Mouse (Mus musculus): Measurements from ENCODE around the gene Gm20441. TPM values are rescaled to one million over a fixed set of nuclear protein-coding genes. Genes with fewer than 3 reads are reported as not detected.

Gene Gm20441
- polyA plus RNA-seq, 1 experiment, result not detected

GRCm38 (mm10) chr10:75764519-75765473, 16.0 kb downstream of the Gm20441 start:
- Histone ChIP-seq H3K27ac (replicated peaks; ENCODE audit: low read depth, low read length) (peak overlapping the region; percentile 40; the same call in 1 of the 2 replicates), H3K4me3 (ENCODE audit: insufficient read depth, low read depth, low read length) (peak overlapping the region; percentile 98), H3K4me1 (ENCODE audit: control insufficient read depth, insufficient read depth, insufficient read length, low read length) (peaks cover 2% of the 10 kb centered on the region; the same call in 1 of the 2 replicates)

GRCm38 (mm10) chr10:75763682-75764518, 16.9 kb downstream of the Gm20441 start, which contains the start of gene Cabin1:
Cabin1 (minus strand) TSS chr10:75764341.
- Histone ChIP-seq H3K4me1 (ENCODE audit: control insufficient read depth, insufficient read depth, insufficient read length, low read length) (peaks cover 2% of the 10 kb centered on the region; the same call in 1 of the 2 replicates), H3K27ac (replicated peaks; ENCODE audit: low read depth, low read length) (peak within 1 kb of the TSS; percentile 50; the same call in 1 of the 2 replicates), H3K4me3 (ENCODE audit: insufficient read depth, low read depth, low read length) (peak within 1 kb of the TSS; percentile 98)

DNA sequence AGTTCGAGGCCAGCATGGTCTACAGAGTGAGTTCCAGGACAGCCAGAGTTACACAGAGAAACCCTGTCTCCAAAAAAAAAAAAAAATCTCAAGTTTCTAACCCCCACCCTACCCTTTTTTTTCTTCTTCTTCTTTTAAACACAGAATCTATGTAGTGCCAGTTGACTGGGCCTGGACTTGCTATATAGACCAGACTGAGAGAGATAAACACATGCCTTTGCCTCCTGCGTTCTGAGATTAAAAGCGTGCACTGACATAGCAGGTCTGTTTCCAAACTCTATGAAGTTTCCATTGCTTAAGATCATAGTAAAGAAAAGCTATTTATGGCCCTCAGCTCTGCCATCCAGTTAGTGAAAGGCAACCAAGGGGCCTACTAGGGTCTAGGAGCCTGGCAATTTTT, 18.3 kb downstream of the Gm20441 start:
- Histone ChIP-seq H3K27ac (replicated peaks; ENCODE audit: low read depth, low read length) (no peak overlapping the region), H3K4me3 (ENCODE audit: insufficient read depth, low read depth, low read length) (no peak overlapping the region; the same call in 1 of the 2 replicates), H3K4me1 (ENCODE audit: control insufficient read depth, insufficient read depth, insufficient read length, low read length) (peaks cover 2% of the 10 kb centered on the region; the same call in 1 of the 2 replicates)

- H3K4me3 ChIP-seq (ENCODE audit: insufficient read depth, low read depth, low read length), result no peak overlapping the region
- H3K27ac ChIP-seq (replicated peaks; ENCODE audit: low read depth, low read length), result no peak overlapping the region
- H3K4me1 ChIP-seq (ENCODE audit: control insufficient read depth, insufficient read depth, insufficient read length, low read length), result peaks cover 2% of the 10 kb centered on the region; the same call in 1 of the 2 replicates
Observed at GRCm38 (mm10) chr10:75760311-75760710, 20.4 kb downstream of the Gm20441 start.

DNA sequence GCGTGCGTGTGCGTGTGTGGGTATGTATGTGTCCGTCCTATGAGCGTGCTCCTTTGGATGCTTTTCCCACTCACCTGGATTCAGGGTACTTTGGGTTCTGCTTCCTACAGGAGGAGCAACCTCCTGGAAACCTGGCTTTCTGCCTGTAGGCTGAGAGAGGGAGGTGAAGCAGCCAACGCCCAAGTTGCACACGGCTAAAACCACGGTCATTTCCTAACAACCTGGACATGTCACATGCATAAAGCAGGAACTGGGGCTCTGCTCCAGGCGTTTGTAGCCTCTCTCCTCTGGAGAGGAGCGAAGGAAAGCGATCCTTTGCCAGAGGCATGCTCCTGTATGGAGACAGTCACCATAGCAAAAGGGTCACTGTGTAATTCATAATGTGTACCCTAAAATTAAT, 24.0 kb downstream of the Gm20441 start:
- Histone ChIP-seq H3K4me1 (ENCODE audit: control insufficient read depth, insufficient read depth, insufficient read length, low read length) (no peaks in the 10 kb centered on the region), H3K4me3 (ENCODE audit: insufficient read depth, low read depth, low read length) (no peak overlapping the region), H3K27ac (replicated peaks; ENCODE audit: low read depth, low read length) (no peak overlapping the region)

- H3K4me1 ChIP-seq (ENCODE audit: control insufficient read depth, insufficient read depth, insufficient read length, low read length), result no peaks in the 10 kb centered on the region
- no peak overlapping the region for H3K4me3 ChIP-seq (ENCODE audit: insufficient read depth, low read depth, low read length)
- H3K27ac ChIP-seq (replicated peaks; ENCODE audit: low read depth, low read length), result no peak overlapping the region
Observed at GRCm38 (mm10) chr10:75744017-75744416, 36.7 kb downstream of the Gm20441 start.

DNA sequence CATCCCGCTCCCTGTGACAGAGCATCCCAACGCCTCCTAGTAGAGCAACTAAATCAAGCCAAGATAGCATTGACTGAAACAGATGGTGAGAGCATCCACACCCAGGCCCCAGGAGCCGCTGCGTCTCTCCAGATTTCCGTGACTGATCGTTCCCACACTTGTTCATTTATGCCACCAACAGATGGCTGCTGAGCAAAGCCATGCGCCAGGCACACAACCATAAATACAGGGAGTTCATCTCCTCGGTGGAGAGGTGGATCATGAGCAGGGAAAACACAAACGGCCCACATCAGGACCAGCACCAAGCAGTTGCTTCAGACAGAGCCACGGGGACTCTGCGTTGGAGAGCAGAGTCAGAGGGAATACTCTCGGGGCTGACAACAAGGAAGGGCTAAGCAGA, 37.4 kb downstream of the Gm20441 start:
- Histone ChIP-seq H3K27ac (replicated peaks; ENCODE audit: low read depth, low read length) (no peak overlapping the region), H3K4me1 (ENCODE audit: control insufficient read depth, insufficient read depth, insufficient read length, low read length) (no peaks in the 10 kb centered on the region), H3K4me3 (ENCODE audit: insufficient read depth, low read depth, low read length) (no peak overlapping the region)

DNA sequence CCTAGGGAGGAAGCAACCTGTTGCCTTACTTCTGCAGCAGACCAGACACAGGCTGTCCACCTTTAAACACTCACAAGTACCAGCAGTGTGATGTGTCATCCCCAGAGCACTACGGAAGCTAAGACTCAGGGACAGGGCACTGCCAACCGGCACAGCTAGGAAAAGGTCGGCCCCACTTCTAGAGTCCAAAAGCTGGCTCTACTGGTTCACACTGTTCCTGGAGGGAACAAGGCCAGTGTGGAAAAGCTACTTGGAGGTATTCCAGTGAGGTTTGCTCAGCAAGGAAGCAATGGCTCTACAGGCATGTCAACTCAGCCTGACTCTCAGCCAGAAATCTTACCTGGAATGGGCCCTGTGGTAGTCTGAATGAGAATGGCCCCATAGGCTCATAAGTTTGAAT, 39.9 kb downstream of the Gm20441 start:
- no peak overlapping the region for H3K27ac ChIP-seq (replicated peaks; ENCODE audit: low read depth, low read length)
- no peaks in the 10 kb centered on the region for H3K4me1 ChIP-seq (ENCODE audit: control insufficient read depth, insufficient read depth, insufficient read length, low read length)
- no peak overlapping the region for H3K4me3 ChIP-seq (ENCODE audit: insufficient read depth, low read depth, low read length)

- H3K4me3 ChIP-seq (ENCODE audit: insufficient read depth, low read depth, low read length), result no peak overlapping the region
- no peak overlapping the region for H3K27ac ChIP-seq (replicated peaks; ENCODE audit: low read depth, low read length)
- H3K4me1 ChIP-seq (ENCODE audit: control insufficient read depth, insufficient read depth, insufficient read length, low read length), result no peaks in the 10 kb centered on the region
Observed at GRCm38 (mm10) chr10:75725449-75725848, 55.3 kb downstream of the Gm20441 start.

Other genes with a start within 250 kb of the Gm20441 start
- not detected in 2 replicates for gene Lrrc75b, start 220.6 kb downstream of the Gm20441 start, polyA plus RNA-seq (2012; ENCODE audit: insufficient read depth, insufficient read length, missing spikeins)
- not detected in 2 replicates for gene Ggt1, start 219.3 kb downstream of the Gm20441 start, polyA plus RNA-seq (2012; ENCODE audit: insufficient read depth, insufficient read length, missing spikeins)
- 3.1 and 4.3 TPM in 2 replicates for gene Ggt5, start 191.6 kb downstream of the Gm20441 start, polyA plus RNA-seq (2012; ENCODE audit: insufficient read depth, insufficient read length, missing spikeins)
- gene Susd2, start 136.9 kb downstream of the Gm20441 start, polyA plus RNA-seq (2012; ENCODE audit: insufficient read depth, insufficient read length, missing spikeins), result 0.63 TPM in 1 of 2 replicates, not detected in the other
- 5.8 and 8.5 TPM in 2 replicates for gene Cabin1, start 16.6 kb downstream of the Gm20441 start, polyA plus RNA-seq (2012; ENCODE audit: insufficient read depth, insufficient read length, missing spikeins)
- gene Ddt, start 7.5 kb downstream of the Gm20441 start, polyA plus RNA-seq (2012; ENCODE audit: insufficient read depth, insufficient read length, missing spikeins), result 324 and 423 TPM in 2 replicates
- 3.0 and 3.6 TPM in 2 replicates for gene Gstt3, start 460 bp upstream of the Gm20441 start, polyA plus RNA-seq (2012; ENCODE audit: insufficient read depth, insufficient read length, missing spikeins)
- 50.1 and 65.2 TPM in 2 replicates for gene Gstt1, start 17.6 kb upstream of the Gm20441 start, polyA plus RNA-seq (2012; ENCODE audit: insufficient read depth, insufficient read length, missing spikeins)
- gene Gstt4, start 41.6 kb upstream of the Gm20441 start, polyA plus RNA-seq (2012; ENCODE audit: insufficient read depth, insufficient read length, missing spikeins), result not detected in 2 replicates
- 34.7 and 41.7 TPM in 2 replicates for gene Gstt2, start 56.5 kb upstream of the Gm20441 start, polyA plus RNA-seq (2012; ENCODE audit: insufficient read depth, insufficient read length, missing spikeins)
- gene Mif, start 79.3 kb upstream of the Gm20441 start, polyA plus RNA-seq (2012; ENCODE audit: insufficient read depth, insufficient read length, missing spikeins), result 129 and 141 TPM in 2 replicates
- not detected in 2 replicates for gene Derl3, start 112.5 kb upstream of the Gm20441 start, polyA plus RNA-seq (2012; ENCODE audit: insufficient read depth, insufficient read length, missing spikeins)
- gene Smarcb1, start 140.7 kb upstream of the Gm20441 start, polyA plus RNA-seq (2012; ENCODE audit: insufficient read depth, insufficient read length, missing spikeins), result 27.2 and 35.3 TPM in 2 replicates
- 3,122 and 3,143 TPM in 2 replicates for gene Chchd10, start 152.2 kb upstream of the Gm20441 start, polyA plus RNA-seq (2012; ENCODE audit: insufficient read depth, insufficient read length, missing spikeins)
- gene Mmp11, start 155.5 kb upstream of the Gm20441 start, polyA plus RNA-seq (2012; ENCODE audit: insufficient read depth, insufficient read length, missing spikeins), result 4.1 and 7.6 TPM in 2 replicates
- not detected in 2 replicates for gene Gm867, start 159.7 kb upstream of the Gm20441 start, polyA plus RNA-seq (2012; ENCODE audit: insufficient read depth, insufficient read length, missing spikeins)
- not detected in 2 replicates for gene Vpreb3, start 162.1 kb upstream of the Gm20441 start, polyA plus RNA-seq (2012; ENCODE audit: insufficient read depth, insufficient read length, missing spikeins)
- gene Gm5134, start 173.6 kb upstream of the Gm20441 start, polyA plus RNA-seq (2012; ENCODE audit: insufficient read depth, insufficient read length, missing spikeins), result not detected in 2 replicates